Mouse (Mus musculus): ENCODE measurements around the gene Lrrc27. TPM values are rescaled to one million over a fixed set of nuclear protein-coding genes. Genes with fewer than 3 reads are reported as not detected.

Lrrc27 gene
- polyA plus RNA-seq, 1 experiment from 2014 or later = 3.8 TPM

DNA sequence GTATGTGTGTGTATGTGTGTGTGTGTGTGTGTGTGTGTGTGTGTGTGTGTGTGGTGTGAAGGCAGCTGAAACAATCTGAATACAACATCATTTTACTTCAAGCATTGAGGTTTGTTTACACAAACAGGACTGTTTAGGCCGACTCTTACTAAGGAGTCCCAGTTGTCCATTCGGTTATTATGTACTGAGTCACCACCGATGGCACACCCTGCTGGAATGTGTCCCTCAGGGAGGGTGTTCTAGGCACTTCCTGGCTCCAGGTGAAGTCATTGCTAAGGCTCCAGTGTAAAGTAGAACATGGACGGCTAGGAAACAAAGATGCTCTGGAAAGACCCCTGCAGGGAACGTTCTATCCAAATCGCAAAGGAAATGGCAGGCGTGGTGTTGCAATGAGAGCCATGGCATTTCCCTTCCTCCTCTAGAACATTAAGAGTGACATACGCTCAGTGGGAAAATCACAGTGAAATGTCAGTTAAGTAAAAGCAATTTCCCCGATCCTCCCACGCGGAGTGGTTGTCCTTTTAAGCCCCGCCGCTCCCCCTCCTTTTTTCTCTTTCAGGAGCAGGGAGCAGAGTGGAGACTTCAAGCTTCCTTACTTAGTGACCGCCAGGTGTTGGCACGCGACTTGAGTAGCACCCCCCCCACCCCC lies 72.6 kb downstream of the Lrrc27 start:
- H3K4me2 ChIP-seq (ENCODE audit: low read length) = no peak overlapping the region
- 75% methylated on average over 16 of the region's 16 CpGs for WGBS
- peaks cover 3% of the 10 kb centered on the region; the same call in 1 of the 2 replicates for H3K4me1 ChIP-seq (ENCODE audit: control insufficient read depth, insufficient read depth, low read depth, low read length)
- H3K4me3 ChIP-seq (ENCODE audit: low read length) = no peak overlapping the region
- no peaks in the 10 kb centered on the region for H3K9me3 ChIP-seq (ENCODE audit: control insufficient read depth, low read length)
- ATAC-seq = no peak
- H3K27ac ChIP-seq (ENCODE audit: low read depth, low read length) = no peak overlapping the region
- H3K27me3 ChIP-seq (replicated peaks; ENCODE audit: control insufficient read depth, insufficient read depth, low read length) = no peaks in the 10 kb centered on the region
- H3K9ac ChIP-seq (ENCODE audit: low read depth, low read length) = no peak overlapping the region
- no peaks in the 10 kb centered on the region for H3K36me3 ChIP-seq (ENCODE audit: control insufficient read depth, insufficient read depth, low read length)

DNA sequence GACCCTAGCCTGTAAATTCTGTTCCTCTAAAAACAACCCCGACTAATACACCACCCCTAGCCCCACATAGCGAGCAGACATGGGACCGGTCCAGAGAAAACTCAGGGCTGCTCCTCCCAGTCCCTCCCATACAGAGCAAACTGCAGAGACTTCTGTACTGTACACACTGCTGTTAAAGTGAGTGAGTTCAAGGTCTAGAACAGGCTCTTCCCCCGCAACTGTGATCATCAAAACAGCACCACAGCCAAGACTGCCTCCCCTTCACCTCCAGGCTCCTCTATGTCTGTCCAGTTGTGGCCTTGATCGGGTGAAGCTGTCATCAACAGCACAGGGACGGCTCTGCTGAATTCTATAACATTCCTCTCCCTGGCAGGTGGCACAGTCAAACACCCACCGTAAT lies 75.8 kb downstream of the Lrrc27 start:
- no peak for ATAC-seq
- Histone ChIP-seq H3K27me3 (replicated peaks; ENCODE audit: control insufficient read depth, insufficient read depth, low read length) (no peaks in the 10 kb centered on the region), H3K4me2 (ENCODE audit: low read length) (no peak overlapping the region), H3K4me1 (ENCODE audit: control insufficient read depth, insufficient read depth, low read depth, low read length) (no peaks in the 10 kb centered on the region), H3K9ac (ENCODE audit: low read depth, low read length) (no peak overlapping the region), H3K36me3 (ENCODE audit: control insufficient read depth, insufficient read depth, low read length) (no peaks in the 10 kb centered on the region), H3K4me3 (ENCODE audit: low read length) (no peak overlapping the region), H3K27ac (ENCODE audit: low read depth, low read length) (no peak overlapping the region), H3K9me3 (ENCODE audit: control insufficient read depth, low read length) (no peaks in the 10 kb centered on the region)
- WGBS = 82% methylated on average over 7 of the region's 7 CpGs

Other genes with a start within 250 kb of the Lrrc27 start
- 177 and 182 TPM in 2 replicates for gene Dpysl4, start 127.0 kb upstream of the Lrrc27 start, polyA plus RNA-seq (2015; fragmentation: Nextera tagmentation; extraction: Ambion mirVana)
- 2.9 and 3.0 TPM in 2 replicates for gene Stk32c, start 319 bp downstream of the Lrrc27 start, polyA plus RNA-seq (2015; fragmentation: Nextera tagmentation; extraction: Ambion mirVana)
- 5.6 and 6.4 TPM in 2 replicates for gene Pwwp2b, start 35.5 kb downstream of the Lrrc27 start, polyA plus RNA-seq (2015; fragmentation: Nextera tagmentation; extraction: Ambion mirVana)
- gene Inpp5a, start 176.1 kb downstream of the Lrrc27 start, polyA plus RNA-seq (2015; fragmentation: Nextera tagmentation; extraction: Ambion mirVana) = 17.4 and 18.8 TPM in 2 replicates